Mouse (Mus musculus): Measurements from ENCODE around the gene Olfr330. TPM values are rescaled to one million over a fixed set of nuclear protein-coding genes. Genes with fewer than 3 reads are reported as not detected.
"Not testable (repeated sequence)": the region's sequence is repeated elsewhere in the genome, so short reads cannot be mapped to it uniquely, and the experiment has no call there.

The Olfr330 gene
- not detected in 2 replicates for polyA plus RNA-seq (2012; rRNA removed)

DNA sequence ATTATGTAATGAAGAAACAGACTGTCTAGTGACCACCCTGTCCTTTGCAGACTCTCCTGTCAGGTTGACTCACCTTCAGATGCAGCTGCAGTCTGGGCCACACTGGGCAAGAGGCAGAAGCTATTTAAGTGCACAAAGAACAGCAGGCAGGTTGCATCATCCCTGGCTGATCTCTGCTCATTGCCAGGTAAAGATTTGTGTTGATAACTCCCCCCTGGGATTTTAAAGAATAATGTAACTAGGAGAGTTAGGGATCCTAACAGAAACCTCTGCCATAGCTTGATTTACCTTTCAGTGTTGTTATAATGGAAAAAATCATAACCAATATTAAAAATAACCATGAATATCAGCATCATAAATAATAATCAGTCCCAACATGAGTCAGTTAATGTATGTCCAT lies at the start of gene Olfr330:
TSS of gene Olfr330 (minus strand) at position 101 of the 400 bp plus-strand sequence.
- H3K4me1 ChIP-seq (ENCODE audit: control insufficient read depth, insufficient read depth, low read length); H3K4me3 ChIP-seq (ENCODE audit: insufficient read depth, low read length); H3K27ac ChIP-seq (ENCODE audit: insufficient read depth, low read length): not testable (repeated sequence)

DNA sequence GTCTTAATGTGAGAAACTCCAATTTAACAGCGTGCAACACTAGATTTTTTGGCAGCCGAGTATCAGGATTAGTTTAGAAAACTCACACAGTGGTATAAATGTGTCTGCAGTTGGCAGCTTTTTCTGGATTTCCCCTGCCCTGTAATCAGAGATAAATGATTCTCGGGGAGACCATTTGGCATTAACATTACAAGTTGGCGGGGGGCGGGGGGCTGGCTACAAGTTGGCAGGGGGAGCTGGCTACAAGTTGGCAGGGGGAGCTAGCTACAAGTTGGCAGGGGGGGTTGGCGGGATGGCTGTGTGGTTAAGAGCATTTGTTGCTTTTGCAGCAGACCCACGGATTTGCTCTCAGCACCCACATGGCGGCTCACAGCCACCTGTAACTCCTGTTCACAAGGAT lies 44.0 kb upstream of the Olfr330 start:
- TF ChIP-seq CTCF (IDR thresholded peaks at IDR 0.05; ENCODE audit: extremely low read depth, insufficient read depth, low read length) (no peak), POLR2A (IDR thresholded peaks at IDR 0.05; ENCODE audit: extremely low read depth, insufficient read depth, low read length) (no peak)
- Histone ChIP-seq H3K27ac (ENCODE audit: insufficient read depth, low read length) (no peak overlapping the region), H3K4me3 (ENCODE audit: insufficient read depth, low read length) (no peak overlapping the region), H3K4me1 (ENCODE audit: control insufficient read depth, insufficient read depth, low read length) (no peaks in the 10 kb centered on the region)

DNA sequence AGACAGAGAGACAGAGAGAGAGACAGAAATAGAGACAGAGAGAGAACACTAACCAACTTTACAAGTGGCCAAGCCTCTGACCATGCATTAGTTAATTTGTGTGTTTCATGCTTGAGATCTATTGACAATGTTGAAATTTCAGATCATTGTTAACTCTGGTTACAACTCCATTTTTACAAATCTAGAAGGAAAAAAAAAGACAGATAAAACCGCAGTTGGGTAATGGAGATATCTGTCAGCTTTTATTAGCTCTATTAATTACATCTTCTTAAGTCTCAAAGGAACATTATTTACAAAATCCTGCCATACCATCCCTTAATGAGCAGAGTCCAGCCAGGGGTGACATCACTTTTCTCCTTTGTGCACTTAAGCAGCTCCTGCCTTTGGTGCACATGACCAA lies 42.8 kb upstream of the Olfr330 start, which contains the start of gene Olfr325:
TSS of gene Olfr325 (plus strand) at position 301 of the 400 bp plus-strand sequence.
- Histone ChIP-seq H3K4me1 (ENCODE audit: control insufficient read depth, insufficient read depth, low read length) (no peaks in the 10 kb centered on the region), H3K27ac (ENCODE audit: insufficient read depth, low read length) (no peak within 1 kb of the TSS), H3K4me3 (ENCODE audit: insufficient read depth, low read length) (no peak within 1 kb of the TSS)
- no peak for TF ChIP-seq CTCF (IDR thresholded peaks at IDR 0.05; ENCODE audit: extremely low read depth, insufficient read depth, low read length)
- TF ChIP-seq POLR2A (IDR thresholded peaks at IDR 0.05; ENCODE audit: extremely low read depth, insufficient read depth, low read length), result no peak

DNA sequence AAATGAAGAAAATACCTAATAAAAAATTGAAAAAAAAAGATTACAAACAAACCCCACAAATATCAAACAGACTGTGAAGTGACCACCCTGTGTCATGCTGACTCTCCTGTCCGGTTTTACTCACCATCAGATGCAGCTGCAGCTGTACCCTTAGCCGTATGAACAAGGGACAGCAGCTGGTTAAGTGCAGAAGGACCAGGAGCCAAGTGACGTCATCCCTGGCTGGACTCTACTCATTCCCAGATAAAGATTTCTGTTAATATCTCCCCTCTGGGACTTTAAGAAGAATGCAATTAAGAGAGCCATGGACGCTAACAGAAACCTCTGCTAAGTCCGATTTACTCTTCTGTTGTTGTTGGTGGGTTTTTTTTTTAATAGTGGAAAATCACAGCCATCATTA lies 35.8 kb upstream of the Olfr330 start, which contains the start of gene Olfr224:
TSS of gene Olfr224 (minus strand) at position 149 of the 400 bp plus-strand sequence.
- Histone ChIP-seq H3K27ac (ENCODE audit: insufficient read depth, low read length) (no peak within 1 kb of the TSS), H3K4me1 (ENCODE audit: control insufficient read depth, insufficient read depth, low read length) (no peaks in the 10 kb centered on the region), H3K4me3 (ENCODE audit: insufficient read depth, low read length) (no peak within 1 kb of the TSS)
- no peak for TF ChIP-seq CTCF (IDR thresholded peaks at IDR 0.05; ENCODE audit: extremely low read depth, insufficient read depth, low read length)
- TF ChIP-seq POLR2A (IDR thresholded peaks at IDR 0.05; ENCODE audit: extremely low read depth, insufficient read depth, low read length), result no peak

DNA sequence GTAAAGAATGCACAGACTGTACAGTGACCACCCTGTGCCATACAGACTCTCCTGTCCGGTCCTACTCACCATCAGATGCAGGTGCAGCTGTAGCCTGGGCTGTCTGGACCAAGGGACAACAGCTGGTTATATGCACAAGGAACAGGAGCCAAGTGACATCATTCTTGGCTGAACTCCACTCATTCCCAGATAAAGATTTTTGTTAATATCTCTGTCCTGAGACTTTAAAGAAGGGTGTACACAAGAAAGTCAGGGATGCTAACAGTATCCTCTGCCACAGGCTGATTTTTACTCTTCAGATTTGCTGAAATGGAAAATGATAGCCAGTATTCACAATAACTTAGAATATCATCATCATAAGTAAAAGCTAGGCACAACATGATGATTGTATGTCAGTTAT lies 20.9 kb upstream of the Olfr330 start, which contains the start of gene Olfr328:
TSS of gene Olfr328 (minus strand) at position 101 of the 400 bp plus-strand sequence.
- Histone ChIP-seq H3K4me1 (ENCODE audit: control insufficient read depth, insufficient read depth, low read length) (no peaks in the 10 kb centered on the region), H3K4me3 (ENCODE audit: insufficient read depth, low read length) (no peak within 1 kb of the TSS), H3K27ac (ENCODE audit: insufficient read depth, low read length) (no peak within 1 kb of the TSS)
- TF ChIP-seq CTCF (IDR thresholded peaks at IDR 0.05; ENCODE audit: extremely low read depth, insufficient read depth, low read length), result no peak
- no peak for TF ChIP-seq POLR2A (IDR thresholded peaks at IDR 0.05; ENCODE audit: extremely low read depth, insufficient read depth, low read length)

DNA sequence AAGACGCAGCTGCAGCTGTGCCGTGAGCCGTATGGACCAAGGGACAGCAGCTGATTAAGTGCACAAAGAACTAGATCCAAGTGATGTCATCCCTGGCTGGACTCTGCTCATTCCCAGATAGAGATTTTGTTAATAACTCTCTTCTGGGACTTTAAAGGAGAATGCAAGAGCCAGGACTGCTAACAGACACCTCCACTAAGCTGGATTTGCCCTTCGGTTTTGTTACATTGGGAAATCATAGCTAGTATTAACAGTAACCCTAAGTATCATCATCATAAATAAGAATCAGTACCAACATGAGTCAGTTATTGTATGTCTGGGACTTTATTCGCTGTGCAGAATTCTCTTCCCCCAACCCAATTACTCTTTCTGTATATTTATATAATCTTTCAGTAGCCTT lies 11.7 kb upstream of the Olfr330 start, which contains the start of gene Olfr329-ps:
TSS of gene Olfr329-ps (minus strand) at position 101 of the 400 bp plus-strand sequence.
- Histone ChIP-seq H3K4me3 (ENCODE audit: insufficient read depth, low read length) (no peak within 1 kb of the TSS), H3K27ac (ENCODE audit: insufficient read depth, low read length) (no peak within 1 kb of the TSS), H3K4me1 (ENCODE audit: control insufficient read depth, insufficient read depth, low read length) (no peaks in the 10 kb centered on the region)
- TF ChIP-seq CTCF (IDR thresholded peaks at IDR 0.05; ENCODE audit: extremely low read depth, insufficient read depth, low read length), result no peak
- TF ChIP-seq POLR2A (IDR thresholded peaks at IDR 0.05; ENCODE audit: extremely low read depth, insufficient read depth, low read length), result no peak

DNA sequence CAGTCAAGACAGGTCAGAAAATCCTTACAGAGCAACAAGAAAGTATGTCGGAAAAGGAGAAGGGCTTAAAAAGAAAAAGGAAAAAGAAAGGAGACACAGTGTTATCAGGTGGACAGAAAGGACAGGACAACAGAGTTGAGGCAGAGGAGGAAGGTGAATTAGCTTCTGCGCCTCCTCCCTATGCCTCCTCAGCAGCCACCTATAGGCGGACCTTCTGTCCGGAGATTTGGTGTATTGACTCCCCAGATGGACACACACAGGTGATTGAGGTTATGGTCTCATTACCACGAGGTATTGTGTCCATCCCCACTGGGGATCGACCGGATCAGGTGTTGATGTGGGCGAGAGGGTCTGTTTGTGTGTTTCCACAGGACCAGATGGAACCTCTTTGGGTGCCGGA lies 14.9 kb downstream of the Olfr330 start:
- not testable (repeated sequence) for H3K4me1 ChIP-seq (ENCODE audit: control insufficient read depth, insufficient read depth, low read length); H3K4me3 ChIP-seq (ENCODE audit: insufficient read depth, low read length); H3K27ac ChIP-seq (ENCODE audit: insufficient read depth, low read length)

DNA sequence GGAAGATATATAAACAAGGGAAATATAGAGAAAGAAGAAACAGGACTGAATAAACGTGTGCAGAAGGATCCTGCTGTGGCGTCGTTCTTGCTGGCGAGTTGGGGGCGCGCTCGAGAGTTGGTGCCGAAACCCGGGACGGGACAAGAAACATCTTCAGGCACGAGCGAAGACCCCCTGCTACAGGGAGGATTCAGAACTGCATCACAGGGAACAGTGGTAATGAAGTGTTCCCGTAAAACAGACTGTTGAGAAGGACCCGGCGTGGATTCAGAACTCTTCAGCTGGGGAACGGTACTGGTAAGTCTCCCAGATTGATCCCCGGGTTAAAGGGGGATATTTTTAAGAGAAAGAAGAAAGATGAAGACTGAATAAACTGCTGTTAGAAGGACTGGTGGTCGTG lies 15.7 kb downstream of the Olfr330 start:
- H3K4me1 ChIP-seq (ENCODE audit: control insufficient read depth, insufficient read depth, low read length); H3K4me3 ChIP-seq (ENCODE audit: insufficient read depth, low read length); H3K27ac ChIP-seq (ENCODE audit: insufficient read depth, low read length): not testable (repeated sequence)

DNA sequence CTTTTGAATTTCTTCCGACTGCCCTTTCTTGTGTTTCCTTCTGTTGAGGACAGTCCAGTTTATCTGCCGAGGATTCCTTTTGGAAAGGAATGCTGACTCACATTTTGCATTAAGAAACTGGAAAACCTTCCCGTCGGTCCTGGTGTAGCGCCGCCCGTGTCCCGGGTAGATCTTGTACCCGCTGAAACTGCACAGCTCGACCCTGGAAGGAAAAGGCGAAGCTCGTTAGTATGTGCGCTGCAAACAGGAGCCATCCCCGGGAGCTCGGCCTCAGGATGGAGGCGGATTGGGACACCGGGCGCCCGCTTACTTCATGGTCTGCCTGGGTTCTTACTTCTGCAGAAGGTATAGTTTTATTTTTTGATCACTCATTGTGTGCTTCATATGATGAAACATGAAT lies 25.6 kb downstream of the Olfr330 start:
- H3K4me1 ChIP-seq (ENCODE audit: control insufficient read depth, insufficient read depth, low read length); H3K4me3 ChIP-seq (ENCODE audit: insufficient read depth, low read length); H3K27ac ChIP-seq (ENCODE audit: insufficient read depth, low read length): not testable (repeated sequence)

DNA sequence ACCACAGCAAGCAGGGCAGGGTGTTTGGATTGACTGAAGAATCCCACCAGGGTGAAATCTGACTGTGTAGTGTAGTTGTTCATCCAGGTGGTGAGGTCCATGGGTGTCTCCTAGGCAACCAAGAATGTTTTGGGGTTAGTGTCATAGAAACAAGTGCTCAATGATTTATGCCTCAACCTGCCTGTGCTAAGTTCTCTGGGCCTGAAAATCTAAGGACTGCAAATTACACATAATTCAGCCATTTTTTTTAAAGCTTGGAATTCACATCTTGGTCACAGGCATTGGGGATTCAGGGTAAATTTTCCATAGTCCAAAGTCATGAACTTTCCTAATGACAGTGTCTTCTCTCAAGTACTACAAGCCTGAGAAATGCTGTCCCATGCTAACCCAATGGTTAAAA lies 32.2 kb downstream of the Olfr330 start, which contains the start of gene Olfr331:
TSS of gene Olfr331 (minus strand) at position 101 of the 400 bp plus-strand sequence.
- H3K4me1 ChIP-seq (ENCODE audit: control insufficient read depth, insufficient read depth, low read length); H3K27ac ChIP-seq (ENCODE audit: insufficient read depth, low read length); H3K4me3 ChIP-seq (ENCODE audit: insufficient read depth, low read length): not testable (repeated sequence)

DNA sequence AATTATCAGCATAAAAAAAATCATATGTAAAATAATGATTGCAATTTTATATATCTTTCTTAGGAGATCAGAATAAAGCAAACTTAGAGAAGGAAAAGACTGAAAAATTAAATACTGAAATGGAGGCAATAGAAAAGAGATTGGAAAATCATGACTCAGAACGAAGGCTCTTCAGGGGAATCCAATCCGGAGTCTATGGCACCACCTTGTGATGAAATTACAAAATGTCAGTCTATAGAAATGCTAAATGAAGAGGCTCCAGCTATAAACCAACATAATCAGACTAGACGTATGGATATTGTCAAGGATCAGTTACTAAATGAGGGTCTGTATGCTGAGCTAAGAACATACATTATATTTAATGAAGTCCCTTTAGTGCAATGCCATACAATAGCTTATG lies 35.3 kb downstream of the Olfr330 start:
- no peak overlapping the region for H3K27ac ChIP-seq (ENCODE audit: insufficient read depth, low read length)
- no peaks in the 10 kb centered on the region for H3K4me1 ChIP-seq (ENCODE audit: control insufficient read depth, insufficient read depth, low read length)
- no peak overlapping the region for H3K4me3 ChIP-seq (ENCODE audit: insufficient read depth, low read length)
- TF ChIP-seq POLR2A (IDR thresholded peaks at IDR 0.05; ENCODE audit: extremely low read depth, insufficient read depth, low read length), result no peak
- TF ChIP-seq CTCF (IDR thresholded peaks at IDR 0.05; ENCODE audit: extremely low read depth, insufficient read depth, low read length), result peak; percentile 15; the same call in 1 of the 2 replicates
